Mouse (Mus musculus) layer of hippocampus, postnatal 36 days (tissue): ENCODE results near the gene Ric8b. TPM values are rescaled to one million over a fixed set of nuclear protein-coding genes. Genes with fewer than 3 reads are reported as not detected.

Experiments used
- DNase-seq, 2 experiments: peaks; one replicate each; pipeline ENCODE4 v3.0.0; 2022
- total RNA-seq, 2 experiments: library from RNA; stranded (reverse); gene quantifications; 2 replicates each; pipeline ENCODE4 v1.2.3; 2021

Gene Ric8b
- total RNA-seq, 2 experiments from 2014 or later, result 41.6 to 42.8 TPM

- no peak for DNase-seq
These were observed 137.5 kb downstream of the Ric8b start for GRCm38 (mm10) chr10:85054876-85055275.

Other genes with a start within 250 kb of the Ric8b start
- 10 to 100 TPM; 11.1 to 11.2 TPM for gene Rfx4, start 161.6 kb upstream of the Ric8b start, total RNA-seq
- 1 to 10 TPM; 1.0 to 1.5 TPM for gene Fhl4, start 184.9 kb downstream of the Ric8b start, total RNA-seq
- gene Tmem263, start 185.0 kb downstream of the Ric8b start, total RNA-seq, result 10 to 100 TPM; 28.9 to 32.8 TPM
- 10 to 100 TPM; 16.0 to 18.9 TPM for gene Mterf2, start 210.4 kb downstream of the Ric8b start, total RNA-seq